ENCODE assay signal across 23 mouse cellular contexts in the genomic region with DNA sequence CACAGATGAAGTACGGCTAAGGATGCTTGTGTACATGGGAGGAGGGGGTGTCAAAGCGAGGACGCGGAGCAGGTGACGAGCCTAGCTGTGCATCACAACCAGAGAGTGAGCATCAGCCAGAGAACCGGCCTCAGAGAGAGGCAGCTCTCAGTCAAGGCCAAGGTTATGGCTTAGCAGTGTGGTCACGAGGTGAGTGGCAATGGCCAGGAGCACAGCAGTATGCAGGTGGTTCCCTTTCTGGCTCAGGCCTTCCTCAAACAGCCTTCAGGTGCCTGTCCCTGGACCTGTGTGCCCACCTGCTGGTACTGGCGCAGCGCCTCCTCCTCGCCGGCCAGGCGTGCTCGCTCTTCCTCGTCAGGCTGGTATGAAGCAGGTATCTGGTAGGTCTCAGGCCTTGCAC. TPM values are rescaled to one million over a fixed set of nuclear protein-coding genes. Genes with fewer than 3 reads are reported as not detected.
DNase-seq lines count a peak whose midpoint lies in the region; ATAC-seq and TF ChIP-seq lines count a peak whose summit lies in the region.
"Had no signal": no experiment of that assay in that cellular context is flagged by ENCODE, and none has a peak within 500 bp of the region (broad histone marks: within the 10 kb centered on the region; RNA-seq: fewer than 3 reads in every experiment).

No protein-coding gene starts in this region.

- no peaks in the 10 kb centered on the region for H3K27me3 ChIP-seq in limb, embryonic 13.5 days
- no peaks in the 10 kb centered on the region for H3K27me3 ChIP-seq in limb, embryonic 10.5 days (ENCODE audit: low read depth, poor library complexity, severe bottlenecking)
- no peaks in the 10 kb centered on the region for H3K27me3 ChIP-seq in intestine, postnatal 0 days (replicated peaks; ENCODE audit: control insufficient read depth, insufficient read depth, low read length)
- H3K27me3 ChIP-seq: embryonic facial prominence, embryonic 12.5 days; heart, embryonic 12.5 days; limb, embryonic 12.5 days; liver, embryonic 12.5 days; midbrain, embryonic 13.5 days had no signal

- no peak for DNase-seq in limb, embryonic 10.5 days (ENCODE audit: low spot score)
- DNase-seq in brain, adult 2 months (ENCODE audit: low read depth, low spot score): peak; percentile 81
- peak; percentile 76 for DNase-seq in cerebellum, adult 9-10 months
- no peak for DNase-seq in layer of hippocampus, adult 9-10 months (ENCODE audit: low spot score)
- DNase-seq: forebrain, postnatal 0 days; gastrocnemius, postnatal 25 days; heart, adult 18-20 months; heart, postnatal 10 days; kidney, adult 11 months; kidney, postnatal 10 days; lung, adult 2 months; spleen, adult 18-20 months; thymus, postnatal 14 days had no signal

- no peak overlapping the region for H3K27ac ChIP-seq in limb, embryonic 13.5 days
- no peak overlapping the region for H3K27ac ChIP-seq in limb, embryonic 10.5 days
- no peak overlapping the region for H3K27ac ChIP-seq in intestine, postnatal 0 days (ENCODE audit: low read depth, low read length)
- H3K27ac ChIP-seq: embryonic facial prominence, embryonic 12.5 days; hindbrain, embryonic 10.5 days; hindbrain, postnatal 0 days; limb, embryonic 12.5 days; liver, embryonic 12.5 days; midbrain, embryonic 13.5 days had no signal

- H3K4me2 ChIP-seq in limb, embryonic 13.5 days (replicated peaks): no peak overlapping the region
- no peak overlapping the region for H3K4me2 ChIP-seq in intestine, postnatal 0 days (replicated peaks; ENCODE audit: low read depth)
- H3K4me2 ChIP-seq: embryonic facial prominence, embryonic 12.5 days; heart, embryonic 12.5 days; limb, embryonic 12.5 days; liver, embryonic 12.5 days; midbrain, embryonic 13.5 days had no signal

- no peak for TF ChIP-seq CTCF in intestine, postnatal 0 days (IDR thresholded peaks at IDR 0.05; ENCODE audit: low read depth)

- peaks cover 92% of the 10 kb centered on the region for H3K36me3 ChIP-seq in limb, embryonic 13.5 days
- H3K36me3 ChIP-seq in limb, embryonic 10.5 days: peaks cover 100% of the 10 kb centered on the region
- peaks cover 82% of the 10 kb centered on the region for H3K36me3 ChIP-seq in intestine, postnatal 0 days (ENCODE audit: control insufficient read depth, insufficient read depth)

- no peak overlapping the region for H3K9ac ChIP-seq in limb, embryonic 13.5 days
- no peak overlapping the region for H3K9ac ChIP-seq in intestine, postnatal 0 days (ENCODE audit: low read depth, low read length)
- H3K9ac ChIP-seq: embryonic facial prominence, embryonic 12.5 days; forebrain, postnatal 0 days; heart, embryonic 12.5 days; limb, embryonic 12.5 days; liver, embryonic 12.5 days; midbrain, embryonic 13.5 days had no signal

- no peaks in the 10 kb centered on the region for H3K9me3 ChIP-seq in limb, embryonic 13.5 days
- H3K9me3 ChIP-seq in limb, embryonic 10.5 days (replicated peaks): no peaks in the 10 kb centered on the region
- no peaks in the 10 kb centered on the region for H3K9me3 ChIP-seq in intestine, postnatal 0 days (ENCODE audit: control insufficient read depth)
- H3K9me3 ChIP-seq: embryonic facial prominence, embryonic 12.5 days; heart, embryonic 12.5 days; hindbrain, embryonic 10.5 days; limb, embryonic 12.5 days; liver, embryonic 12.5 days; midbrain, embryonic 13.5 days had no signal

- no peak overlapping the region for H3K4me3 ChIP-seq in limb, embryonic 13.5 days
- H3K4me3 ChIP-seq in limb, embryonic 10.5 days: no peak overlapping the region
- H3K4me3 ChIP-seq in intestine, postnatal 0 days (ENCODE audit: low read depth, low read length): no peak overlapping the region
- H3K4me3 ChIP-seq: embryonic facial prominence, embryonic 12.5 days; heart, embryonic 12.5 days; hindbrain, embryonic 10.5 days; limb, embryonic 12.5 days; liver, embryonic 12.5 days; midbrain, embryonic 13.5 days had no signal

- 0 out of 2 replicates have a peak, but pooled peaks have one; percentile 20 for ATAC-seq in limb, embryonic 13.5 days (ENCODE audit: low FRiP score, low read depth)
- no peak for ATAC-seq in inflammation-experienced regulatory T-cells, adult 6 months
- no peak for ATAC-seq in intestine, postnatal 0 days
- ATAC-seq: forebrain, postnatal 0 days; liver, embryonic 12.5 days; midbrain, embryonic 13.5 days had no signal

- H3K4me1 ChIP-seq in limb, embryonic 13.5 days: no peaks in the 10 kb centered on the region
- no peaks in the 10 kb centered on the region; the same call in 1 of the 2 replicates for H3K4me1 ChIP-seq in limb, embryonic 10.5 days
- no peaks in the 10 kb centered on the region for H3K4me1 ChIP-seq in intestine, postnatal 0 days (replicated peaks; ENCODE audit: control insufficient read depth, insufficient read depth, low read length)
- H3K4me1 ChIP-seq: embryonic facial prominence, embryonic 12.5 days; heart, embryonic 12.5 days; hindbrain, embryonic 10.5 days; limb, embryonic 12.5 days; midbrain, embryonic 13.5 days had no signal

- WGBS in limb, embryonic 13.5 days: 94% methylated on average over 14 of the region's 14 CpGs
- 96% methylated on average over 14 of the region's 14 CpGs for WGBS in limb, embryonic 10.5 days
- WGBS in intestine, postnatal 0 days: 97% methylated on average over 14 of the region's 14 CpGs

RNA-seq across cellular contexts. Expression of a gene that starts 8.5 kb away (rescaled TPM):
- 83.3 and 86.9 TPM in 2 replicates for polyA plus RNA-seq in limb, embryonic 13.5 days (2015; fragmentation: Nextera tagmentation; extraction: Ambion mirVana)
- polyA plus RNA-seq in limb, embryonic 10.5 days (2016; fragmentation: Nextera tagmentation; extraction: Ambion mirVana): 85.8 and 92.6 TPM in 2 replicates
- 10 to 100 TPM; 54.0 to 68.9 (median 63.6) TPM for polyA plus RNA-seq in inflammation-experienced regulatory T-cells, adult 6 months (2017; shearing (Covaris generic))
- 44.9 and 50.3 TPM in 2 replicates for polyA plus RNA-seq in intestine, postnatal 0 days (2015; fragmentation: Nextera tagmentation; extraction: Ambion mirVana)

RNA-seq across cellular contexts. Expression of a gene that starts 19.9 kb away (rescaled TPM):
- 1.5 and 2.2 TPM in 2 replicates for polyA plus RNA-seq in limb, embryonic 13.5 days (2015; fragmentation: Nextera tagmentation; extraction: Ambion mirVana)
- polyA plus RNA-seq in limb, embryonic 10.5 days (2016; fragmentation: Nextera tagmentation; extraction: Ambion mirVana): 2.6 and 3.2 TPM in 2 replicates
- polyA plus RNA-seq in inflammation-experienced regulatory T-cells, adult 6 months (2017; shearing (Covaris generic)): 1 to 10 TPM; 1.7 to 3.5 (median 2.1) TPM
- 2.5 and 2.9 TPM in 2 replicates for polyA plus RNA-seq in intestine, postnatal 0 days (2015; fragmentation: Nextera tagmentation; extraction: Ambion mirVana)

RNA-seq across cellular contexts. Expression of a gene that starts 30.3 kb away (rescaled TPM):
- polyA plus RNA-seq in limb, embryonic 13.5 days (2015; fragmentation: Nextera tagmentation; extraction: Ambion mirVana): 47.1 and 47.7 TPM in 2 replicates
- polyA plus RNA-seq in limb, embryonic 10.5 days (2016; fragmentation: Nextera tagmentation; extraction: Ambion mirVana): 31.2 and 37.1 TPM in 2 replicates
- 10 to 100 TPM; 16.1 to 19.1 (median 16.8) TPM for polyA plus RNA-seq in inflammation-experienced regulatory T-cells, adult 6 months (2017; shearing (Covaris generic))
- 35.2 and 40.3 TPM in 2 replicates for polyA plus RNA-seq in intestine, postnatal 0 days (2015; fragmentation: Nextera tagmentation; extraction: Ambion mirVana)

RNA-seq across cellular contexts. Expression of a gene that starts 52.5 kb away (rescaled TPM):
- 4.4 and 4.6 TPM in 2 replicates for polyA plus RNA-seq in limb, embryonic 13.5 days (2015; fragmentation: Nextera tagmentation; extraction: Ambion mirVana)
- 0.59 and 1.4 TPM in 2 replicates for polyA plus RNA-seq in limb, embryonic 10.5 days (2016; fragmentation: Nextera tagmentation; extraction: Ambion mirVana)
- polyA plus RNA-seq in inflammation-experienced regulatory T-cells, adult 6 months (2017; shearing (Covaris generic)): not detected
- 4.1 and 4.7 TPM in 2 replicates for polyA plus RNA-seq in intestine, postnatal 0 days (2015; fragmentation: Nextera tagmentation; extraction: Ambion mirVana)
- polyA plus RNA-seq: lung, adult 2 months had no signal

Comparison
In these comparisons a context has a peak if more than half of its experiments do, and no peak if none do; other contexts are left out.
1. DNase-seq: peak in brain, adult 2 months (single experiment) and cerebellum, adult 9-10 months (single experiment); none in limb, embryonic 10.5 days (single experiment) and layer of hippocampus, adult 9-10 months (single experiment).